Mouse (Mus musculus): ENCODE results near the gene Vps16. TPM values are rescaled to one million over a fixed set of nuclear protein-coding genes. Genes with fewer than 3 reads are reported as not detected.

The Vps16 gene
- polyA plus RNA-seq, 1 experiment from 2014 or later, result 121 TPM

DNA sequence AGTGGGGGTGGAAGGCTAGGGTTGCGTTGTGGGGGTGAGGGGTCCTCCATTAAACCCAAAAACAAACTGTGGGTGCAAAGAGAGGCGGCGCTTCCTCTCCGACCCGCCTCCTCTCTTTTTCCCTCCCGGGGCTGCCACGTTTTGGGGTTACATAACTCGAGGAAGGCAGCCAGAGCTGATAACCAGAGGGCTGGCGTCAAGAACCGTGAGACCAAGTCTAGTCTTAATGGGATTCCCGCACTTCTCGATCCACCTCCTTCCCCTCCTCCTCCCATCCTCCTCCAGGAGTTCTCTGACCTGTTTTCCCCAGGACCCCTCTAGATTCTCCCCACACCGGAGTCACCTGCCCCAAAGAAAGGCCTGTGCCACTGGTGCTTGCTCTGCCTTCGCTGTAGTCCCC is 26.0 kb upstream of the Vps16 start:
- ATAC-seq (ENCODE audit: insufficient number of reproducible peaks, insufficient read depth, low FRiP score, low TSS enrichment, low read depth), result no peak

DNA sequence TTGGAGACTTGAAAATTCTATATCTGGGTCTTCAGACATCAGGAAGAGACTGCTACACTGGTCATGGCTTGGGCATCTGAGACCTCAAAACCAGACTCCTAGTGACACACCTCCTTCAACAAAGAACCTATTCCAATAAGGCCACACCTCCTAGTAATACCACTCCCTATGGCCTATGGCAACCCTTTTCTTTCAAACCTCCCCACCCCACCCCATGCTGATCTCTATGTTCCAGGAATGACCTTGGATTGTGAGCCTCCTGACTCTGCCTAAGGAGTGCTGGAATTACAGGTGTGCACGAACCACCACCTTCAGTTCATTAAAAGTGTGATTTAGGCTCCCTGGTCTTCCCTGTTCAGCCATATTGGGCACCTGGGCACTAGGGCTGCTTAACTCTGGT is 24.1 kb upstream of the Vps16 start:
- 80% methylated on average over 1 of the region's 1 CpGs for WGBS

More for the DNA sequence above, 26.0 kb upstream of the Vps16 start:
- H3K9ac ChIP-seq (replicated peaks), result peak overlapping the region; percentile 91
- H3K9me3 ChIP-seq, result no peaks in the 10 kb centered on the region
- WGBS, result 12% methylated on average over 14 of the region's 14 CpGs
- no peaks in the 10 kb centered on the region for H3K27me3 ChIP-seq
- H3K4me3 ChIP-seq (replicated peaks), result peak overlapping the region; percentile 72
- peaks cover 31% of the 10 kb centered on the region for H3K36me3 ChIP-seq
- H3K4me1 ChIP-seq (replicated peaks), result peaks cover 27% of the 10 kb centered on the region
- peak overlapping the region; percentile 82 for H3K4me2 ChIP-seq
- peak overlapping the region; percentile 89 for H3K27ac ChIP-seq

GRCm38 (mm10) chr2:130401891-130402290 is 22.2 kb upstream of the Vps16 start:
- H3K27me3 ChIP-seq, result peaks cover 3% of the 10 kb centered on the region; the same call in 1 of the 2 replicates
- no peak overlapping the region for H3K4me3 ChIP-seq (replicated peaks)
- no peaks in the 10 kb centered on the region for H3K9me3 ChIP-seq
- 86% methylated on average over 4 of the region's 4 CpGs for WGBS
- ATAC-seq (ENCODE audit: insufficient number of reproducible peaks, insufficient read depth, low FRiP score, low TSS enrichment, low read depth), result no peak
- H3K27ac ChIP-seq, result no peak overlapping the region
- no peak overlapping the region for H3K9ac ChIP-seq (replicated peaks)
- no peak overlapping the region for H3K4me2 ChIP-seq
- no peaks in the 10 kb centered on the region for H3K36me3 ChIP-seq
- H3K4me1 ChIP-seq (replicated peaks), result peaks cover 19% of the 10 kb centered on the region

More for the DNA sequence above, 24.1 kb upstream of the Vps16 start:
- ATAC-seq (ENCODE audit: insufficient number of reproducible peaks, insufficient read depth, low FRiP score, low TSS enrichment, low read depth), result no peak
- Histone ChIP-seq H3K36me3 (peaks cover 12% of the 10 kb centered on the region), H3K27me3 (no peaks in the 10 kb centered on the region), H3K9ac (replicated peaks) (no peak overlapping the region), H3K4me2 (no peak overlapping the region), H3K9me3 (no peaks in the 10 kb centered on the region), H3K27ac (no peak overlapping the region), H3K4me1 (replicated peaks) (peaks cover 27% of the 10 kb centered on the region), H3K4me3 (replicated peaks) (no peak overlapping the region)

DNA sequence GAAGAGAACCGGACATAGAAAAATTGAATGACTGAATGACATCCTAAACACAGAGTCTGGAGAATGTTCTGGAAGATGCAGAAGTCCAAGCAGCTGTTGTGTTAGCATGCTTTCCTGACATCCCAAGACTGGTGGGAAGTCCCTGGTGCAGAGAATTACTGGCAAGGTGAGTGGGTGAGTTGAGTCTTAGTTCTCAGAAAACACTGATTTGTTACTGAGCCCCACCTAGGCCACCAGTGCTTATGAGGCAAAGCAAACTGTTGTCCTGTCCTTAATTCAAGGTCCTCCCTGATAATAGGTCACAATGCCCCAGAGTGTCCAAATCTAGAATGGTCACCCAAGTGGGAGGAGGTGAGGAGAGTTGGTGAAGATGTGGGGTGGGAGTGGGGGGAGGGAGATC is 19.2 kb upstream of the Vps16 start, which contains the start of the genes Gm28372 and 1700020A23Rik:
Gene Gm28372 (plus strand): TSS at position 301 of the 400 bp plus-strand sequence.
Gene 1700020A23Rik (plus strand): TSS at position 321 of the 400 bp plus-strand sequence.
- H3K9me3 ChIP-seq, result no peaks in the 10 kb centered on the region
- H3K27me3 ChIP-seq, result peaks cover 3% of the 10 kb centered on the region; the same call in 1 of the 2 replicates
- H3K4me2 ChIP-seq, result no peak within 1 kb of the TSS
- 83% methylated on average over 1 of the region's 1 CpGs for WGBS
- no peak within 1 kb of the TSS for H3K4me3 ChIP-seq (replicated peaks)
- no peaks in the 10 kb centered on the region for H3K36me3 ChIP-seq
- no peak for ATAC-seq (ENCODE audit: insufficient number of reproducible peaks, insufficient read depth, low FRiP score, low TSS enrichment, low read depth)
- H3K9ac ChIP-seq (replicated peaks), result no peak within 1 kb of the TSS
- H3K27ac ChIP-seq, result no peak within 1 kb of the TSS
- H3K4me1 ChIP-seq (replicated peaks), result peaks cover 28% of the 10 kb centered on the region

DNA sequence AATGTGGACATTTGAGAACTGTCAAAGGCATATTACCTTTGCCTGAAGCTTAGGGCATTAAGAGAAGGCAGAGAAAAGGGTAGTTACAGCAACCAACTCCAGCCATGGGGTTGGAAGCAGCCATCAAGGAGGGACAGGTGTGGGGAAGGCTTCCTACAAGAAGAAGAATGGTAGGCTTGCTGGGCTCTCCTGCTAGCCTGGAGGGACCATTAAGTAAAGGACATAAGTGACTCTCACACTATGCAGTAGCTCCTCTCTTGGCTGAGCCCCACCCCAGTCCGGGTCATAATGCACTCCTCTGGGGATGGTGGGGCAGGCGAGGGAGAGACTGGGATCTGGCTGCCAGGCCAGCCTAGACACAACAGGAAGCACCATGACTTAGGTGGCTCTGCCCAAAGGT is 18.0 kb upstream of the Vps16 start, which contains the start of gene Tmem239:
Gene Tmem239 (plus strand): TSS at position 301 of the 400 bp plus-strand sequence.
- Histone ChIP-seq H3K27me3 (peaks cover 3% of the 10 kb centered on the region; the same call in 1 of the 2 replicates), H3K36me3 (no peaks in the 10 kb centered on the region), H3K9me3 (no peaks in the 10 kb centered on the region), H3K4me3 (replicated peaks) (no peak within 1 kb of the TSS), H3K9ac (replicated peaks) (no peak within 1 kb of the TSS), H3K4me2 (no peak within 1 kb of the TSS), H3K4me1 (replicated peaks) (peaks cover 22% of the 10 kb centered on the region), H3K27ac (no peak within 1 kb of the TSS)
- WGBS, result 74% methylated on average over 2 of the region's 2 CpGs
- no peak for ATAC-seq (ENCODE audit: insufficient number of reproducible peaks, insufficient read depth, low FRiP score, low TSS enrichment, low read depth)

DNA sequence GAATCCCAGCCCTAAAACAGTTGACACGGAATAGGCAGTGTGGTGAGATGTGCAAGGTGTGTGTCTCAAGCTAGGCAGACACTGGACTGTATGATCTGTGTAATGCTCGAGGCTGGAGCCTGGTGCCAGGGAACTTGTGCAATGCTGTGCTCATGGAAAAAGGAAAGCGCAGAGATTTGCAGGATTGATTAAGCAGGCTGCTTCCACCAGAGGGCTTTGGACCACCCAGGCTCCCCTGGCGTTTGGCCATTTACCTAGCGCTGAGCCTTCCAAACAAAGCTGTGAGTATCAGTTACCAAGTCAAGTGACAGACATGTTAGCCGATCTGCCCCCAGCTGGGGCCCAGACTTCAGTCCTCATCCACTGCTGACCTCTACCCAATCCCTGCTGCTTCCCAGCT is 15.9 kb upstream of the Vps16 start:
- Histone ChIP-seq H3K36me3 (no peaks in the 10 kb centered on the region), H3K9ac (replicated peaks) (no peak overlapping the region), H3K4me3 (replicated peaks) (no peak overlapping the region), H3K4me1 (replicated peaks) (peaks cover 24% of the 10 kb centered on the region), H3K27me3 (peaks cover 3% of the 10 kb centered on the region; the same call in 1 of the 2 replicates), H3K4me2 (no peak overlapping the region; the same call in 1 of the 2 replicates), H3K9me3 (no peaks in the 10 kb centered on the region), H3K27ac (peak overlapping the region; percentile 67; the same call in 1 of the 2 replicates)
- peak; percentile 13; the same call in 1 of the 2 replicates for ATAC-seq (ENCODE audit: insufficient number of reproducible peaks, insufficient read depth, low FRiP score, low TSS enrichment, low read depth)
- 11% methylated on average over 6 of the region's 6 CpGs for WGBS

DNA sequence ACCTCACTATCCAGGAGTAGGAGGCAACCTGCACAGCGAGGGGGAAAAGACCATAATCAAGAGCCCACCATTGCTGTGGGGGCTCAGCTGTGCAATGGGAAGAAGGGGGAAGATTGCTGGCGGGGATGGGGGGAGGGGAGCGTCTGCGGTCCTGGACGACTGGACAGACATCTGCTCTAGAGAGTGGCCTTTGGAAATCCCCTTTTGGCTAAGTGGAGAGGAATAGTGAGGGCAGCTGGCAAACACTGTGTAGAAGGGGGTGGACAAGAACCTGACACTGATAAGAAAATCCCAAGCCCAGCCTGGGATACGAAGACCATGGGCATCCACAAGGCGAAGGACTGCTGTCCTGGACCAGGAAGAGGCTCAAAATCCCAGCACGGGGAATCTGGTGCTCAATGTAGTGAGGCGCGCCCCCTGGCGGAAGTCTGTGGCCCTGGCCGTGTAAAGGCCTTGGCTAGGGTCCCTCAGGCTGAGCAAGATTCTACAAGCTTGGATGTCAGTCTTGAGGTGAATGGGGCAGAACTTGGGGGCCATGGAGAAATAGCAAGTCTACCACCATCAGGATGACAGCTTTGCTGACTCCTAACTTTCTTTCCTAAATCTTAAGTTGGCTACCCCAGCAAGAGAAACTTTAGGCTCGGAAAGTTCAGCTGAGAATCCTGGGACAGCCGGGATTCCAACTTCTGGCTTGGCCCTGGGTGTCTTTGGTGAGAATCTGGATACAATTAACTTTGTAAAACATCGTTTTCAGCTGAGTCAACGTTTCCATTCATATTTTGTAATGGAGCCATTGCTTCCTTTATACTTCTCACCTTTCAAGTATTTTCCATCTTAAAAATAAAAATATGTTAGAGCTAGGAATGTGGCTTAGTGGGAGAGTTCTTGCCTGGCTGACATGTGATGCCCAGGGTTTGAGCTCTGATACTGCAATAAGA is 12.3 kb upstream of the Vps16 start:
- ATAC-seq (ENCODE audit: insufficient number of reproducible peaks, insufficient read depth, low FRiP score, low TSS enrichment, low read depth), result peak; percentile 69; the same call in 1 of the 2 replicates

DNA sequence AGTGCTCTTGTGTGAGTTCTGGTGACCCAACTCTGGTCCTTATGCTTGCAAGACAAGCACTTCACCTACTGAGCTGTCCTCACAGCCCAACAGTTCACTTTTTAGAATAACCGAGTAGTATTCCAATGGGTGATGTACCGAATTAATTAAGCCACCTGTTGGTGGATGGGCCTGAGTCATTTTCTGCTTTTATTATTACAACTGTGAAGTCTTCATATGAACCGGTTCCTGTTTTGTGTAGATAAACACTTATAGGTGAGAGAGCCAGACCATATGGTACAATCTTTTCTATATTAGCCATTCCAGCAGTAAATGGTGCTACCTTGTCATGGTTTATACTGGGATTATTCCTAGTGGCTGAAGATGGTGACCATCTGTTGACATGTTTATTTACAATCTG is 11.4 kb upstream of the Vps16 start:
- no peak overlapping the region for H3K27ac ChIP-seq
- no peak overlapping the region for H3K4me2 ChIP-seq
- H3K36me3 ChIP-seq, result no peaks in the 10 kb centered on the region
- H3K9me3 ChIP-seq, result no peaks in the 10 kb centered on the region
- no peak for ATAC-seq (ENCODE audit: insufficient number of reproducible peaks, insufficient read depth, low FRiP score, low TSS enrichment, low read depth)
- H3K4me1 ChIP-seq (replicated peaks), result peaks cover 23% of the 10 kb centered on the region
- no peaks in the 10 kb centered on the region for H3K27me3 ChIP-seq
- H3K4me3 ChIP-seq (replicated peaks), result no peak overlapping the region
- H3K9ac ChIP-seq (replicated peaks), result no peak overlapping the region
- 91% methylated on average over 3 of the region's 3 CpGs for WGBS

More for the DNA sequence above, 12.3 kb upstream of the Vps16 start:
- Histone ChIP-seq H3K9ac (replicated peaks) (no peak overlapping the region), H3K27ac (no peak overlapping the region), H3K4me1 (replicated peaks) (peaks cover 24% of the 10 kb centered on the region), H3K4me3 (replicated peaks) (no peak overlapping the region), H3K9me3 (no peaks in the 10 kb centered on the region), H3K4me2 (no peak overlapping the region), H3K36me3 (no peaks in the 10 kb centered on the region), H3K27me3 (no peaks in the 10 kb centered on the region)
- 38% methylated on average over 16 of the region's 16 CpGs for WGBS

- Histone ChIP-seq H3K36me3 (peaks cover 13% of the 10 kb centered on the region), H3K4me3 (replicated peaks) (no peak overlapping the region), H3K9me3 (no peaks in the 10 kb centered on the region), H3K9ac (replicated peaks) (no peak overlapping the region), H3K27ac (no peak overlapping the region), H3K4me2 (no peak overlapping the region), H3K4me1 (replicated peaks) (peaks cover 8% of the 10 kb centered on the region), H3K27me3 (no peaks in the 10 kb centered on the region)
- 68% methylated on average over 6 of the region's 6 CpGs for WGBS
- no peak for ATAC-seq (ENCODE audit: insufficient number of reproducible peaks, insufficient read depth, low FRiP score, low TSS enrichment, low read depth)
These were observed 9.9 kb upstream of the Vps16 start for GRCm38 (mm10) chr2:130414094-130414856.

DNA sequence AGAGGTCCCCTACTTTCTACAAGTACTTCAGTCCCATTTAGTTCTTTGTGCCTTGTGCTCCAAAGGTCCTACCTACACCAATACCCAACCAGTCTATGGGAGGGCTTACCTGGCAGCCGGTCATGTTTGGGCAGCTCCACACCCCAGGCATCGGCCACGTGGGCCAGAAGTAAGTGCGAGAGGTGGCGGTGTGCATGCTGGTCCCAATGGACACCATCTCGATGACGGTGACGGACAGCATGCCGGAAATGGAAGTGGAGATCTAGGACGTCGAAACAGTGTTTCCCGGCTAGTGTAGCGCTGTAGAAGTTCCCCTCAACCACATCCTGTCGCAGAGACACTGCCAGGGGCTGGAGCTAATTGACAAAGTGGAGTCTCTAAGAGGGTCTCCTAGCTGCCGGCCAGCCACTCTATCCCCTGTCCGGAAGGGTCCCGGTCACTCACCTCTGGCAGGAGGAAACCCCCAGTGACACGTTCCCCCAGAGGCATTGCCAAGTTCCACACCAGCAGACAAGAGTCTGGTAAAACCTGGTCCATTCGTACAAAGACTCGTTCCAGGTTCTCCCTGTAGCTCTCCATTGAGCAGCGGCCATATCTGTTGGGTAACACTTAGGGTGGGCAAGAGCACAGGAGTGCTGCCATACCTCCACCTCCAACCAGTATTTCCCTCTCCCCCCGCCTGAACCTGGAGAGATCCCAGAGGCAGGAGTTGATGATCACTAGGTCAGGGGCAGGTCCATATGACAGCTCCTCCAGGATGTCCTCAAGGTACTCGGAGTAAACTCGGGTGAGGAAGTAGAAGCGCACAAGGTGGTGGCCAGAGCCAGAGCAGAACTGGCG is 2.1 kb upstream of the Vps16 start:
- ATAC-seq (ENCODE audit: insufficient number of reproducible peaks, insufficient read depth, low FRiP score, low TSS enrichment, low read depth), result no peak
- no peak overlapping the region for H3K4me2 ChIP-seq
- no peak overlapping the region for H3K4me3 ChIP-seq (replicated peaks)
- H3K9ac ChIP-seq (replicated peaks), result no peak overlapping the region
- no peak overlapping the region for H3K27ac ChIP-seq
- H3K9me3 ChIP-seq, result no peaks in the 10 kb centered on the region
- peaks cover 37% of the 10 kb centered on the region for H3K36me3 ChIP-seq
- 96% methylated on average over 26 of the region's 26 CpGs for WGBS
- no peaks in the 10 kb centered on the region for H3K27me3 ChIP-seq
- peaks cover 14% of the 10 kb centered on the region for H3K4me1 ChIP-seq (replicated peaks)
